Mouse (Mus musculus) neural tube, embryonic 12.5 days (tissue): ENCODE results near the gene Ppm1m. TPM values are rescaled to one million over a fixed set of nuclear protein-coding genes. Genes with fewer than 3 reads are reported as not detected.

Experiments
- ATAC-seq: fragments of 200-750 bp; cut with Nextera tagmentation; 2 replicates; pipeline ENCODE4 v1.8.0; 2017; ENCODE audit warnings: low read depth, mild to moderate bottlenecking, moderate TSS enrichment, moderate library complexity; ENCODE audit not compliant: low FRiP score
- H3K27ac ChIP-seq: fragments of 300-500 bp; sonication (generic); 2 replicates; pipeline ENCODE4 v1.5.1; 2016
- H3K27me3 ChIP-seq: fragments of 300-500 bp; sonication (generic); replicated peaks from 2 replicates; pipeline ENCODE4 v1.6.1; 2016; ENCODE audit warnings: mild to moderate bottlenecking
- H3K36me3 ChIP-seq: fragments of 300-500 bp; sonication (generic); 2 replicates; pipeline ENCODE4 v1.6.1; 2016; ENCODE audit warnings: mild to moderate bottlenecking
- H3K4me1 ChIP-seq: fragments of 300-500 bp; sonication (generic); 2 replicates; pipeline ENCODE4 v1.6.1; 2016
- H3K4me2 ChIP-seq: fragments of 300-500 bp; sonication (generic); replicated peaks from 2 replicates; pipeline ENCODE4 v1.6.1; 2016; ENCODE audit warnings: mild to moderate bottlenecking
- H3K4me3 ChIP-seq: fragments of 300-500 bp; sonication (generic); 2 replicates; pipeline ENCODE4 v1.5.1; 2016
- H3K9ac ChIP-seq: fragments of 300-500 bp; sonication (generic); 2 replicates; pipeline ENCODE4 v1.6.1; 2016; ENCODE audit warnings: mild to moderate bottlenecking
- H3K9me3 ChIP-seq: fragments of 300-500 bp; sonication (generic); 2 replicates; pipeline ENCODE4 v1.6.1; 2016; ENCODE audit warnings: mild to moderate bottlenecking
- WGBS: fragments of 180-500 bp; shearing (Covaris S2); methylation state at CpG from one replicate; pipeline ENCODE4 v1.1.7; 2016; 5-methylcytosine and 5-hydroxymethylcytosine counted together
- polyA plus RNA-seq: library from polyadenylated mRNA; unstranded; fragments of >200 nt; fragmentation: Nextera tagmentation; extraction: Ambion mirVana; gene quantifications from 2 replicates; pipeline ENCODE4 v1.2.1, GENCODE M21; 2016

Ppm1m gene
- 32.1 and 32.9 TPM in 2 replicates for polyA plus RNA-seq

- peak; percentile 5; the same call in 1 of the 2 replicates for ATAC-seq
- Histone ChIP-seq H3K27ac (no peak within 1 kb of the TSS), H3K36me3 (peaks cover 5% of the 10 kb centered on the region; the same call in 1 of the 2 replicates), H3K4me1 (peaks cover 37% of the 10 kb centered on the region), H3K4me2 (peak within 1 kb of the TSS; percentile 82), H3K9ac (peak within 1 kb of the TSS; percentile 85), H3K27me3 (no peaks in the 10 kb centered on the region), H3K9me3 (no peaks in the 10 kb centered on the region), H3K4me3 (peak within 1 kb of the TSS; percentile 64)
- WGBS = 48% methylated on average over 18 of the region's 18 CpGs
Observed at GRCm38 (mm10) chr9:106199535-106200272, at the start of gene Ppm1m. Gene Ppm1m (minus strand): TSS chr9:106199746.

GRCm38 (mm10) chr9:106242813-106243488 is 43.4 kb upstream of the Ppm1m start:
- no peak overlapping the region for H3K4me2 ChIP-seq
- ATAC-seq = no peak
- 83% methylated on average over 19 of the region's 19 CpGs for WGBS
- no peaks in the 10 kb centered on the region for H3K9me3 ChIP-seq
- H3K27ac ChIP-seq = no peak overlapping the region
- peaks cover 14% of the 10 kb centered on the region for H3K4me1 ChIP-seq
- no peaks in the 10 kb centered on the region for H3K27me3 ChIP-seq
- H3K36me3 ChIP-seq = peaks cover 55% of the 10 kb centered on the region
- no peak overlapping the region for H3K9ac ChIP-seq
- no peak overlapping the region for H3K4me3 ChIP-seq

- no peaks in the 10 kb centered on the region for H3K27me3 ChIP-seq
- no peak overlapping the region for H3K9ac ChIP-seq
- no peaks in the 10 kb centered on the region for H3K9me3 ChIP-seq
- no peak overlapping the region for H3K4me3 ChIP-seq
- H3K36me3 ChIP-seq = peaks cover 68% of the 10 kb centered on the region
- ATAC-seq = no peak
- no peak overlapping the region for H3K4me2 ChIP-seq
- WGBS = 91% methylated on average over 10 of the region's 10 CpGs
- no peak overlapping the region for H3K27ac ChIP-seq
- H3K4me1 ChIP-seq = peaks cover 7% of the 10 kb centered on the region
Observed at GRCm38 (mm10) chr9:106241541-106242164, 42.1 kb upstream of the Ppm1m start.

GRCm38 (mm10) chr9:106237878-106238277 is 38.3 kb upstream of the Ppm1m start:
- Histone ChIP-seq H3K27ac (no peak overlapping the region), H3K27me3 (no peaks in the 10 kb centered on the region), H3K4me3 (no peak overlapping the region), H3K9me3 (no peaks in the 10 kb centered on the region), H3K36me3 (peaks cover 97% of the 10 kb centered on the region), H3K4me1 (no peaks in the 10 kb centered on the region), H3K4me2 (no peak overlapping the region), H3K9ac (no peak overlapping the region)
- WGBS = 89% methylated on average over 10 of the region's 10 CpGs
- ATAC-seq = no peak

- H3K9ac ChIP-seq = no peak overlapping the region
- ATAC-seq = no peak
- no peak overlapping the region for H3K4me3 ChIP-seq
- H3K9me3 ChIP-seq = no peaks in the 10 kb centered on the region
- H3K4me1 ChIP-seq = no peaks in the 10 kb centered on the region
- H3K4me2 ChIP-seq = no peak overlapping the region
- WGBS = 89% methylated on average over 8 of the region's 8 CpGs
- no peaks in the 10 kb centered on the region for H3K27me3 ChIP-seq
- H3K27ac ChIP-seq = no peak overlapping the region
- peaks cover 96% of the 10 kb centered on the region for H3K36me3 ChIP-seq
Observed at GRCm38 (mm10) chr9:106237401-106237800, 37.9 kb upstream of the Ppm1m start.

- no peak overlapping the region for H3K9ac ChIP-seq
- H3K4me3 ChIP-seq = no peak overlapping the region
- no peak overlapping the region for H3K4me2 ChIP-seq
- H3K27me3 ChIP-seq = no peaks in the 10 kb centered on the region
- ATAC-seq = no peak
- no peaks in the 10 kb centered on the region for H3K4me1 ChIP-seq
- H3K9me3 ChIP-seq = no peaks in the 10 kb centered on the region
- no peak overlapping the region for H3K27ac ChIP-seq
- 91% methylated on average over 3 of the region's 3 CpGs for WGBS
- peaks cover 95% of the 10 kb centered on the region for H3K36me3 ChIP-seq
Observed at GRCm38 (mm10) chr9:106236818-106237211, 37.3 kb upstream of the Ppm1m start.

GRCm38 (mm10) chr9:106236156-106236817 is 36.7 kb upstream of the Ppm1m start:
- H3K36me3 ChIP-seq = peaks cover 90% of the 10 kb centered on the region
- 93% methylated on average over 23 of the region's 23 CpGs for WGBS
- no peak overlapping the region for H3K9ac ChIP-seq
- H3K27ac ChIP-seq = no peak overlapping the region
- H3K4me1 ChIP-seq = no peaks in the 10 kb centered on the region
- no peaks in the 10 kb centered on the region for H3K27me3 ChIP-seq
- H3K4me3 ChIP-seq = no peak overlapping the region
- no peak for ATAC-seq
- H3K4me2 ChIP-seq = no peak overlapping the region
- no peaks in the 10 kb centered on the region for H3K9me3 ChIP-seq

GRCm38 (mm10) chr9:106235194-106235830 is 35.8 kb upstream of the Ppm1m start:
- Histone ChIP-seq H3K36me3 (peaks cover 82% of the 10 kb centered on the region), H3K27me3 (no peaks in the 10 kb centered on the region), H3K4me1 (no peaks in the 10 kb centered on the region), H3K9me3 (no peaks in the 10 kb centered on the region), H3K27ac (no peak overlapping the region), H3K4me3 (no peak overlapping the region), H3K4me2 (no peak overlapping the region), H3K9ac (no peak overlapping the region)
- no peak for ATAC-seq
- WGBS = 88% methylated on average over 23 of the region's 23 CpGs

- H3K9ac ChIP-seq = no peak overlapping the region
- H3K9me3 ChIP-seq = no peaks in the 10 kb centered on the region
- no peak overlapping the region for H3K4me3 ChIP-seq
- no peak overlapping the region for H3K27ac ChIP-seq
- 69% methylated on average over 6 of the region's 6 CpGs for WGBS
- H3K27me3 ChIP-seq = no peaks in the 10 kb centered on the region
- no peak for ATAC-seq
- H3K4me2 ChIP-seq = no peak overlapping the region
- peaks cover 69% of the 10 kb centered on the region for H3K36me3 ChIP-seq
- H3K4me1 ChIP-seq = no peaks in the 10 kb centered on the region
Observed at GRCm38 (mm10) chr9:106233953-106234352, 34.4 kb upstream of the Ppm1m start.

GRCm38 (mm10) chr9:106232956-106233355 is 33.4 kb upstream of the Ppm1m start:
- no peak overlapping the region for H3K27ac ChIP-seq
- 90% methylated on average over 3 of the region's 3 CpGs for WGBS
- H3K9me3 ChIP-seq = no peaks in the 10 kb centered on the region
- H3K4me1 ChIP-seq = no peaks in the 10 kb centered on the region
- H3K27me3 ChIP-seq = no peaks in the 10 kb centered on the region
- H3K9ac ChIP-seq = no peak overlapping the region
- H3K36me3 ChIP-seq = peaks cover 59% of the 10 kb centered on the region
- H3K4me2 ChIP-seq = no peak overlapping the region
- no peak overlapping the region for H3K4me3 ChIP-seq
- ATAC-seq = no peak

GRCm38 (mm10) chr9:106231816-106232215 is 32.3 kb upstream of the Ppm1m start:
- 84% methylated on average over 4 of the region's 4 CpGs for WGBS
- H3K4me1 ChIP-seq = no peaks in the 10 kb centered on the region
- ATAC-seq = no peak

More at GRCm38 (mm10) chr9:106231816-106232215, 32.3 kb upstream of the Ppm1m start:
- no peaks in the 10 kb centered on the region for H3K27me3 ChIP-seq
- no peak overlapping the region for H3K9ac ChIP-seq
- H3K36me3 ChIP-seq = peaks cover 47% of the 10 kb centered on the region
- no peaks in the 10 kb centered on the region for H3K9me3 ChIP-seq
- no peak overlapping the region for H3K4me3 ChIP-seq
- no peak overlapping the region for H3K4me2 ChIP-seq
- no peak overlapping the region for H3K27ac ChIP-seq
